Mouse (Mus musculus) small intestine, adult 2 months (tissue): ENCODE measurements around the gene Ccdc62.

Experiments used
- CTCF ChIP-seq: fragments of 200-500 bp; IDR thresholded peaks from 2 replicates; pipeline ENCODE4 v1.5.1; 2012; ENCODE audit warnings: low read depth, mild to moderate bottlenecking, control low read depth, inconsistent platforms, low read length, moderate library complexity, mixed read lengths; ENCODE audit not compliant: insufficient replicate concordance, insufficient read length; ENCODE audit errors: extremely low read depth
- POLR2A ChIP-seq: fragments of 200-500 bp; IDR thresholded peaks from 2 replicates; pipeline ENCODE4 v1.6.1; 2012; ENCODE audit warnings: low read depth, mild to moderate bottlenecking, control low read depth, inconsistent platforms, low read length, moderate library complexity

DNA sequence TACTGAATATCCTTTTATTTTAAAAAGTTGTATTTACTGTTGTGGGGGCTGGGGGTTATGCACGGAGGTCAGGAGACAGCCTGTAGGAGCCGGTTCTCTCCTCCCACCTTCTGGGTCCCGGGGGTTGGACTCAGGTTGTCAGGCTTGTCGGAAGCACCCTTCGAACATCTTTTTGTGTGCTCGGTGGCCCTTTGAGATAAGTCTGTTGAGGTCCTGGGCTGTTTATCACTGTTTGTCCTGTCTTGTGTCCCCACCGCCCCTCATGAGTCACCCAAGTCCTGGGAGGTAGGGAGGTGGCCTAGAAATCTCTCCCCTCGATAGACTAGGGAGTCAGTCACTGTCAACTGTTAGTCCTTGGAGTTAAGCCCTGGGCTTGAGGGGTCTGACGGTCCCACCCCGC, 67.9 kb downstream of the Ccdc62 start:
- TF ChIP-seq CTCF (no peak), POLR2A (no peak)
